Mouse (Mus musculus) hindbrain, embryonic 11.5 days (tissue): ENCODE results near the gene Sdc1. TPM values are rescaled to one million over a fixed set of nuclear protein-coding genes. Genes with fewer than 3 reads are reported as not detected.

Source experiments
- ATAC-seq: fragments of 200-750 bp; cut with Nextera tagmentation; 2 replicates; pipeline ENCODE4 v1.8.0; 2017; ENCODE audit warnings: mild to moderate bottlenecking, moderate TSS enrichment, moderate library complexity; ENCODE audit not compliant: low FRiP score
- DNase-seq: peaks from one replicate; pipeline ENCODE4 v3.0.0-alpha.2; 2015; ENCODE audit warnings: low spot score
- H3K27ac ChIP-seq: fragments of 300-500 bp; sonication (generic); 2 replicates; pipeline ENCODE4 v1.5.1; 2014; ENCODE audit warnings: mild to moderate bottlenecking, low read depth, low read length
- H3K27me3 ChIP-seq: fragments of 300-500 bp; sonication (generic); 2 replicates; pipeline ENCODE4 v1.6.1; 2014; ENCODE audit warnings: mild to moderate bottlenecking, low read length, moderate library complexity, mixed read lengths; ENCODE audit not compliant: control insufficient read depth, insufficient read depth
- H3K36me3 ChIP-seq: fragments of 300-500 bp; sonication (generic); 2 replicates; pipeline ENCODE4 v1.6.1; 2014; ENCODE audit warnings: mild to moderate bottlenecking, low read length, moderate library complexity, mixed read lengths; ENCODE audit not compliant: control insufficient read depth, insufficient read depth
- H3K4me1 ChIP-seq: fragments of 300-500 bp; sonication (generic); replicated peaks from 2 replicates; pipeline ENCODE4 v1.6.1; 2014; ENCODE audit warnings: low read length, mixed read lengths; ENCODE audit not compliant: control insufficient read depth, insufficient read depth
- H3K4me2 ChIP-seq: fragments of 300-500 bp; sonication (generic); replicated peaks from 2 replicates; pipeline ENCODE4 v1.6.1; 2014; ENCODE audit warnings: mild to moderate bottlenecking, low read depth, low read length
- H3K4me3 ChIP-seq: fragments of 300-500 bp; sonication (generic); 2 replicates; pipeline ENCODE4 v1.5.1; 2014; ENCODE audit warnings: low read depth, low read length
- H3K9ac ChIP-seq: fragments of 300-500 bp; sonication (generic); 2 replicates; pipeline ENCODE4 v1.6.1; 2014; ENCODE audit warnings: low read depth, low read length
- H3K9me3 ChIP-seq: fragments of 300-500 bp; sonication (generic); 2 replicates; pipeline ENCODE4 v1.6.1; 2016; ENCODE audit warnings: low read length; ENCODE audit not compliant: control insufficient read depth
- WGBS: fragments of 180-500 bp; shearing (Covaris S2); extraction: QIAGEN DNeasy Blood & Tissue Kit; methylation state at CpG from one replicate; pipeline ENCODE4 v1.1.7; 2014; 5-methylcytosine and 5-hydroxymethylcytosine counted together
- polyA plus RNA-seq: library from polyadenylated mRNA; unstranded; fragments of >200 nt; fragmentation: Nextera tagmentation; extraction: Ambion mirVana; gene quantifications from 2 replicates; pipeline ENCODE4 v1.2.1, GENCODE M21; 2014

Gene Sdc1
- polyA plus RNA-seq, 1 experiment from 2014 or later: 49.3 TPM

GRCm38 (mm10) chr12:8827014-8827715 is 56.0 kb downstream of the Sdc1 start:
- WGBS: 84% methylated on average over 9 of the region's 9 CpGs
- Histone ChIP-seq H3K36me3 (no peaks in the 10 kb centered on the region), H3K27me3 (no peaks in the 10 kb centered on the region), H3K9me3 (no peaks in the 10 kb centered on the region), H3K9ac (no peak overlapping the region), H3K27ac (no peak overlapping the region), H3K4me1 (no peaks in the 10 kb centered on the region), H3K4me2 (no peak overlapping the region), H3K4me3 (no peak overlapping the region)
- no peak for ATAC-seq
- DNase-seq: no peak

- WGBS: 73% methylated on average over 13 of the region's 13 CpGs
- no peak overlapping the region for H3K9ac ChIP-seq
- no peak for ATAC-seq
- no peak overlapping the region for H3K27ac ChIP-seq
- no peak overlapping the region for H3K4me2 ChIP-seq
- no peak for DNase-seq
- no peaks in the 10 kb centered on the region for H3K27me3 ChIP-seq
- no peak overlapping the region for H3K4me3 ChIP-seq
- no peaks in the 10 kb centered on the region for H3K4me1 ChIP-seq
- no peaks in the 10 kb centered on the region for H3K36me3 ChIP-seq
- H3K9me3 ChIP-seq: no peaks in the 10 kb centered on the region
These were observed 58.0 kb downstream of the Sdc1 start for GRCm38 (mm10) chr12:8829032-8829660.

- Histone ChIP-seq H3K27me3 (no peaks in the 10 kb centered on the region), H3K4me1 (no peaks in the 10 kb centered on the region)
- DNase-seq: no peak
These were observed 58.5 kb downstream of the Sdc1 start for GRCm38 (mm10) chr12:8829661-8830040.

DNA sequence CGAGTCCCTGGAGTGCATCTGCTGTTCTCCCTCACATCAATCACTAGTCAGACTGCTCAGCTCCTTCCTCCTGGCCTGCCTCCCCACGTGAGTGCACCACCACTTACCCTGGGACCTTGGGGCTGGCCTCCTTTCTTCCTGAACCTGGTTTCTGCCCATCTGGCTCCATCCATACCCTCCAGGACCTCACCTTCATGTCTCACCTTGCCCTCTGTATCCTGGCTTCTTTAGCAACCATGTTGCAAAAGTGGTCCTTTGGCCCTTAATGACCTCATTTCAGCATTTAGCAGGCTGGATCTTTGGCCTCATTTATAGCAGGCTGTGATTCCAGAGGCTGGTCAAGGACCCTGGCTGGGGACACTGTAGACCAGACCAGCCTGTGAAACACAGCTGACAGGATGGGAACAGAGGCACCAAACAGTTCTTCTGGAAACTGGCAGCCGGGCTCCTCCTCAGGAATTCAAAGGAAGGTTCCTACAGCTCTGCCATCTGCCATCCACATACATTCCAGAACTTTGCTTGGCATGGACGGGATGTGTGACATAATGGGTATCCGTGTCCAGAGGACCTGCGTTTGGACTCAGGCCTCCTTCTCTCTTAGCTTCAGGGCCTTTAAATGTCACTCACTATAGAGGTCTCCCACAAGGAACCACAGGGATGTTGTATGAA is 60.0 kb downstream of the Sdc1 start:
- DNase-seq: no peak
- WGBS: 69% methylated on average over 6 of the region's 6 CpGs
- ATAC-seq: no peak

More at GRCm38 (mm10) chr12:8829661-8830040, 58.5 kb downstream of the Sdc1 start:
- no peak overlapping the region for H3K4me3 ChIP-seq
- H3K4me2 ChIP-seq: no peak overlapping the region
- WGBS: 91% methylated on average over 5 of the region's 5 CpGs
- no peaks in the 10 kb centered on the region for H3K9me3 ChIP-seq
- ATAC-seq: no peak
- H3K36me3 ChIP-seq: no peaks in the 10 kb centered on the region
- no peak overlapping the region for H3K9ac ChIP-seq
- no peak overlapping the region for H3K27ac ChIP-seq

DNA sequence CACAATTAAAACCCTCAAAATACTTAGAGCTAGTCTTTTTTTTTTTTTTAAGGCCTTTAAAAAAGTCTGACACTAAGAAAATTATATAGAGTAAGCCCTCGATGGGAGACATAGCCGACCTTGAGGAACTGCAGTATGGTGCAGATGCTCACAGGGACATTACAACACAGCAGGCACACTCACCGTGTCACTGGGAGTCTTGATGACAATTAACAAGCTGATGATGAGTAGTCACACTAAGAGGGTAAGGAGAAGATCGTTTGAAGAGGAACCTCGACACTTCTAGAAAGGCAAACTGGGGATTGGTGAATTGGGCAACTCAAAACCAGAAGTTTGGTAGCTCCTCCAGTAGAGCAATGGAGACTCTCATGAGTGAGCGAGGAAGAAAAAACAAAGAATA is 60.6 kb downstream of the Sdc1 start:
- H3K9ac ChIP-seq: no peak overlapping the region
- no peaks in the 10 kb centered on the region for H3K4me1 ChIP-seq
- ATAC-seq: no peak
- no peaks in the 10 kb centered on the region for H3K9me3 ChIP-seq
- no peaks in the 10 kb centered on the region for H3K36me3 ChIP-seq
- H3K4me2 ChIP-seq: no peak overlapping the region
- no peak overlapping the region for H3K27ac ChIP-seq
- DNase-seq: no peak
- no peaks in the 10 kb centered on the region for H3K27me3 ChIP-seq
- WGBS: 78% methylated on average over 6 of the region's 6 CpGs
- no peak overlapping the region for H3K4me3 ChIP-seq

More for the DNA sequence above, 60.0 kb downstream of the Sdc1 start:
- H3K27me3 ChIP-seq: no peaks in the 10 kb centered on the region
- no peak overlapping the region for H3K9ac ChIP-seq
- H3K4me2 ChIP-seq: no peak overlapping the region
- H3K9me3 ChIP-seq: no peaks in the 10 kb centered on the region
- no peaks in the 10 kb centered on the region for H3K36me3 ChIP-seq
- H3K27ac ChIP-seq: no peak overlapping the region
- H3K4me1 ChIP-seq: no peaks in the 10 kb centered on the region
- no peak overlapping the region for H3K4me3 ChIP-seq

DNA sequence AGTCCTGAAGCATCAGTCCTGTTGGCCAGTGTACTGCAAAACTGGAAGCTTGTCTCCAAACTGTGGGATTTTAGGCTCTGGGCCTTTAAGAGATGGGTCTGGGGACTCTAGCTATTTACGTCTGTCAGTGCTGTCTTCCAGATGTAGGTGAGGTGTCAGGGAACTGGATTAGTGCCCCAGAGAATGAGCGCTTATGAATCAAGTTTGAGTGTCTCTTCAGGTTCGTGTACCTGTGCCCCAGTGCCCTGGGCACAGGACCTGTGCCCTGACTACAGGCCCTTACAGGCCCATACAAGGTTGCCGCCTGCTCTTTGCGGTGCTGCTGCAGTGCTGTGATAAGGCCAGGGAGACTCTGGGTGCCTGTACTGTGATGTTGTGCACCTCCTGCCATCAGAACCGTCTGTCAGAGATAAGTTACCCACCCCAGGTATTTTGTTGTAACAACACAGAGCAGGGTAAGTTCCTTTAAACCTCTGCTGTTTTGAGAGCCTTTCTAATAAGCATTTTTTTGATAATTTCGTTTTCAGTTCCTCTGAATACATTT is 69.7 kb downstream of the Sdc1 start:
- DNase-seq (no peak), ATAC-seq (no peak)
- 74% methylated on average over 7 of the region's 7 CpGs for WGBS

DNA sequence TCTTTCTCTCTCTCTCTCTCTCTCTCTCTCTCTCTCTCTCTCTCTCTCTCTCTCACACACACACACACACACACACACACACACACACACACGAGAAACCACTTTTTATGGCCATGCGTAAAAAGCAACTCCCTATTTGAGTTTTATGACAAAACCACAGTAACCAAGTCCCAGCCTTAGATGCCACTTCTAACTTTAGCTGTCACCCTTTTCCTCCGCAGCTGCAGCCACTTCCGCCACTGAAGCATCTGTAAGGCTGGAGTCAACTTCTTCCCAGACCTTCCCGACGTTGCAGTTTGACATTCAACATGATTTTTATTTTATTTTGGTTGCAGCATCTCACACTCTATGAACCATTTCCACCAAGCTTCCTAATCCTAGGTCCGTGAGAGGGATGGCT is 71.6 kb downstream of the Sdc1 start:
- Histone ChIP-seq H3K36me3 (no peaks in the 10 kb centered on the region), H3K9me3 (no peaks in the 10 kb centered on the region), H3K27ac (no peak overlapping the region), H3K4me3 (no peak overlapping the region), H3K9ac (no peak overlapping the region), H3K27me3 (no peaks in the 10 kb centered on the region), H3K4me1 (no peaks in the 10 kb centered on the region), H3K4me2 (no peak overlapping the region)
- ATAC-seq (no peak), DNase-seq (no peak)
- 89% methylated on average over 7 of the region's 7 CpGs for WGBS

More for the DNA sequence above, 69.7 kb downstream of the Sdc1 start:
- H3K36me3 ChIP-seq: no peaks in the 10 kb centered on the region
- H3K9ac ChIP-seq: no peak overlapping the region
- H3K4me3 ChIP-seq: no peak overlapping the region
- no peaks in the 10 kb centered on the region for H3K4me1 ChIP-seq
- no peak overlapping the region for H3K4me2 ChIP-seq
- no peaks in the 10 kb centered on the region for H3K27me3 ChIP-seq
- H3K9me3 ChIP-seq: no peaks in the 10 kb centered on the region
- no peak overlapping the region for H3K27ac ChIP-seq
